Mouse (Mus musculus): Measurements from ENCODE around the gene Furin. TPM values are rescaled to one million over a fixed set of nuclear protein-coding genes. Genes with fewer than 3 reads are reported as not detected.

The Furin gene
- total and polyA plus RNA-seq, 3 experiments, result 1.5 to 20.9 (median 13.5) TPM

GRCm38 (mm10) chr7:80416969-80417368 is 11.7 kb upstream of the Furin start:
- Histone ChIP-seq H3K79me2 (replicated peaks; ENCODE audit: control insufficient read depth, extremely low read depth, insufficient read depth, poor library complexity, severe bottlenecking) (no peaks in the 10 kb centered on the region), H3K27ac (ENCODE audit: insufficient read depth, low read depth) (no peak overlapping the region), H3K4me3 (replicated peaks in 1 of 3; ENCODE audit: low read depth in 2 of 3, low read length in 2 of 3, poor library complexity in 1 of 3) (no peak overlapping the region), H3K4me1 (ENCODE audit: control insufficient read depth in 1 of 2, insufficient read depth in 2 of 2) (peaks cover 17 to 66% of the 10 kb centered on the region in 2 experiments), H3K9me3 (replicated peaks; ENCODE audit: low read length) (no peaks in the 10 kb centered on the region), H3K4me2 (ENCODE audit: insufficient read depth, low read depth, poor library complexity, severe bottlenecking) (no peak overlapping the region), H3K27me3 (replicated peaks) (no peaks in the 10 kb centered on the region), H3K9ac (ENCODE audit: insufficient read depth, low read depth) (no peak overlapping the region), H3K36me3 (replicated peaks in 1 of 2; ENCODE audit: control insufficient read depth in 1 of 2, insufficient read depth in 1 of 2, low read length in 1 of 2) (no peaks in the 10 kb centered on the region)
- in situ Hi-C loops (cut with MboI; ENCODE audit: low pct_ligation_motif_present, low pct_unique_long_range_greater_than_20kb, low sequenced_read_pairs) (no loop called here), dilution Hi-C loops (cut with MboI; ENCODE audit: extremely low pct_ligation_motif_present, extremely low pct_unique_long_range_greater_than_20kb, low sequenced_read_pairs) (no loop called here)
- peak; percentile 60 for DNase-seq (ENCODE audit: extremely low read depth)
- peak; percentile 38 for TF ChIP-seq ETS1 (conservative IDR thresholded peaks at IDR 0.05; ENCODE audit: low read depth, low read length)
- no peak for TF ChIP-seq JUN (IDR thresholded peaks at IDR 0.05; ENCODE audit: insufficient read depth, low read depth, low read length)

DNA sequence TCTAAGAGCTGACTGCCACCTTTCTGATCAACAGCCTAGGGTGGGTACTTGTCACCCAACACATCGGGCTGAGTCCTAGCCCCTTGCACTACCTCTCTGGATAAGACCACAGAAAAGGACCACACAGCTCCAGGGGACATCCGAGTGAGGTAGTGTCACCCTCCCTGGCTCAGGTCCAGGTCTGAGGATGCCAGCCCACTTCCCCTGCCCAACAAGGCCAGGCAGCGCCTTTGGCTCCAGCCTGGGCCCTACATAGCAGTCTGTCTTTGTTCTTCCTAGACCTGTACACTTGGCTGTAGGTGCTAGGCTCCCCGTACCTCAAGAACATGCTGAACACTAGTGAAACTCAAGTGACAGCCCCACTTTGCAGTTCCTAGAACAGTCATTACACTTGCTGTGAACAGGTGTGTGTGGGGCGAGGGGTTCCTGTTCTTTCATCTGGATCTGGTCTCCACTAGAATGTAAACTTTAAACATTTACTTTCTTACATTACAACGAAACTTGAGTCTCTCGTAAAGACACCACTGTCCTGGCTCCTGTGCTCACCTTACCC is 9.1 kb upstream of the Furin start:
- Histone ChIP-seq H3K4me2 (ENCODE audit: insufficient read depth, low read depth, poor library complexity, severe bottlenecking) (no peak overlapping the region), H3K4me1 (ENCODE audit: control insufficient read depth in 1 of 2, insufficient read depth in 2 of 2) (peaks cover 19 to 69% of the 10 kb centered on the region in 2 experiments), H3K36me3 (replicated peaks in 1 of 2; ENCODE audit: control insufficient read depth in 1 of 2, insufficient read depth in 1 of 2, low read length in 1 of 2) (no peaks in the 10 kb centered on the region), H3K27ac (ENCODE audit: insufficient read depth, low read depth) (no peak overlapping the region), H3K27me3 (replicated peaks) (no peaks in the 10 kb centered on the region), H3K9ac (ENCODE audit: insufficient read depth, low read depth) (no peak overlapping the region), H3K4me3 (replicated peaks in 1 of 3; ENCODE audit: low read depth in 2 of 3, low read length in 2 of 3, poor library complexity in 1 of 3) (no peak overlapping the region), H3K79me2 (replicated peaks; ENCODE audit: control insufficient read depth, extremely low read depth, insufficient read depth, poor library complexity, severe bottlenecking) (no peaks in the 10 kb centered on the region), H3K9me3 (replicated peaks; ENCODE audit: low read length) (no peaks in the 10 kb centered on the region)
- DNase-seq (ENCODE audit: extremely low read depth), result no peak
- dilution Hi-C loops (cut with MboI; ENCODE audit: extremely low pct_ligation_motif_present, extremely low pct_unique_long_range_greater_than_20kb, low sequenced_read_pairs) (no loop called here), in situ Hi-C loops (cut with MboI; ENCODE audit: low pct_ligation_motif_present, low pct_unique_long_range_greater_than_20kb, low sequenced_read_pairs) (no loop called here)
- TF ChIP-seq CHD2 (IDR thresholded peaks at IDR 0.05; ENCODE audit: low read length), result no peak
- TF ChIP-seq TBP (conservative IDR thresholded peaks at IDR 0.05; ENCODE audit: low read depth, low read length), result no peak
- no peak for TF ChIP-seq ZKSCAN1 (IDR thresholded peaks at IDR 0.05; ENCODE audit: borderline replicate concordance, low read depth, low read length)

- no peak overlapping the region for H3K4me3 ChIP-seq (replicated peaks in 1 of 3; ENCODE audit: low read depth in 2 of 3, low read length in 2 of 3, poor library complexity in 1 of 3)
- in situ Hi-C loops (cut with MboI; ENCODE audit: low pct_ligation_motif_present, low pct_unique_long_range_greater_than_20kb, low sequenced_read_pairs) (no loop called here), dilution Hi-C loops (cut with MboI; ENCODE audit: extremely low pct_ligation_motif_present, extremely low pct_unique_long_range_greater_than_20kb, low sequenced_read_pairs) (no loop called here)
- no peaks in the 10 kb centered on the region for H3K9me3 ChIP-seq (replicated peaks; ENCODE audit: low read length)
- no peak overlapping the region for H3K9ac ChIP-seq (ENCODE audit: insufficient read depth, low read depth)
- no peak for DNase-seq (ENCODE audit: extremely low read depth)
- H3K27me3 ChIP-seq (replicated peaks), result no peaks in the 10 kb centered on the region
- H3K36me3 ChIP-seq (replicated peaks in 1 of 2; ENCODE audit: control insufficient read depth in 1 of 2, insufficient read depth in 1 of 2, low read length in 1 of 2), result no peaks in the 10 kb centered on the region
- TF ChIP-seq HCFC1 (IDR thresholded peaks at IDR 0.05; ENCODE audit: low read depth, low read length), result no peak
- H3K4me2 ChIP-seq (ENCODE audit: insufficient read depth, low read depth, poor library complexity, severe bottlenecking), result no peak overlapping the region
- no peak overlapping the region for H3K27ac ChIP-seq (ENCODE audit: insufficient read depth, low read depth)
- no peaks in the 10 kb centered on the region for H3K79me2 ChIP-seq (replicated peaks; ENCODE audit: control insufficient read depth, extremely low read depth, insufficient read depth, poor library complexity, severe bottlenecking)
- H3K4me1 ChIP-seq (ENCODE audit: control insufficient read depth in 1 of 2, insufficient read depth in 2 of 2), result peaks cover 15 to 62% of the 10 kb centered on the region in 2 experiments
Measured at GRCm38 (mm10) chr7:80413512-80414302, 8.5 kb upstream of the Furin start.
